ENCODE assay signal across 8 mouse cellular contexts in the genomic region with DNA sequence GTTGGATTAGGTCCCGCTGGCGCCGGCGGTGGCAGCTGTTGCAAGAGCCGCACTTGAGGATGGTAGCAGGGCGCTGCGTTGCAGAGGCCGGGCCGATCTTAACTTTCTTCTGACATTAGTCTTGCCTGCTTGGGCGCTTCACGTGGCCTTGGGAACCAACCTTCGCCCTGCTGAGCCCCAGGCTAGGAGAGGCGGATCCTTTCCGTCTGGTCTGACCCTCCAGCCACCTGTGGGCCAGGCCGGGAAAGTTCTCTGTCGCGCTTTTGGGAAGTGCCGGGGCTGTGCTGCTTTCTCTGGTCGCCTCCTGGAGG. TPM values are rescaled to one million over a fixed set of nuclear protein-coding genes. Genes with fewer than 3 reads are reported as not detected.
DNase-seq lines count a peak whose midpoint lies in the region; ATAC-seq and TF ChIP-seq lines count a peak whose summit lies in the region.

A gene (minus strand): TSS at position 223 of the 311 bp plus-strand sequence.

- H3K4me3 ChIP-seq in embryonic facial prominence, embryonic 10.5 days, result peak within 1 kb of the TSS; percentile 62
- peak within 1 kb of the TSS; percentile 31 for H3K4me3 ChIP-seq in kidney, adult 2 months (ENCODE audit: insufficient read depth, low read depth, low read length)
- H3K4me3 ChIP-seq in lung, embryonic 16.5 days (ENCODE audit: low read length), result peak within 1 kb of the TSS; percentile 45

- peaks cover 10% of the 10 kb centered on the region for H3K4me1 ChIP-seq in embryonic facial prominence, embryonic 10.5 days
- H3K4me1 ChIP-seq in kidney, adult 2 months (ENCODE audit: control insufficient read depth, insufficient read depth, low read length), result no peaks in the 10 kb centered on the region
- H3K4me1 ChIP-seq in lung, embryonic 16.5 days (replicated peaks; ENCODE audit: control insufficient read depth, insufficient read depth, low read length), result peaks cover 14% of the 10 kb centered on the region

- ATAC-seq in lung, embryonic 16.5 days (ENCODE audit: low read depth), result peak; percentile 68
- no peak for ATAC-seq in frontal cortex, adult (ENCODE audit: low TSS enrichment)

- under 1% methylated on average over 19 of the region's 19 CpGs for WGBS in embryonic facial prominence, embryonic 10.5 days
- WGBS in kidney, adult 2 months, result 5% methylated on average over 19 of the region's 19 CpGs
- 3% methylated on average over 19 of the region's 19 CpGs for WGBS in lung, embryonic 16.5 days

- H3K27ac ChIP-seq in embryonic facial prominence, embryonic 10.5 days (replicated peaks), result no peak within 1 kb of the TSS; the same call in 1 of the 2 replicates
- no peak within 1 kb of the TSS for H3K27ac ChIP-seq in kidney, adult 2 months (ENCODE audit: insufficient read depth, low read depth, low read length)
- no peak within 1 kb of the TSS for H3K27ac ChIP-seq in lung, embryonic 16.5 days (ENCODE audit: low read length)

- TF ChIP-seq POLR2A in kidney, adult 2 months (IDR thresholded peaks at IDR 0.05; ENCODE audit: low read depth, low read length), result no peak

- H3K4me2 ChIP-seq in lung, embryonic 16.5 days (ENCODE audit: low read depth, low read length), result peak within 1 kb of the TSS; percentile 76

- peak; percentile 85 to 96 for DNase-seq in adrenal gland, adult (ENCODE audit: inconsistent age in 2 of 2, low spot score in 1 of 2)
- DNase-seq in embryonic facial prominence, embryonic 10.5 days (ENCODE audit: low spot score), result peak; percentile 59
- peak; percentile 48 for DNase-seq in heart, adult 8-10 months (ENCODE audit: low spot score)
- DNase-seq in kidney, adult 2 months, result peak; percentile 83
- DNase-seq in ovary, postnatal 10 days (ENCODE audit: low spot score), result peak; percentile 23
- DNase-seq in left cerebral cortex, adult 18-20 months (ENCODE audit: low spot score in 2 of 2), result no peak

- peaks cover 48% of the 10 kb centered on the region for H3K27me3 ChIP-seq in embryonic facial prominence, embryonic 10.5 days (replicated peaks; ENCODE audit: low read depth, poor library complexity, severe bottlenecking)
- H3K27me3 ChIP-seq in kidney, adult 2 months (replicated peaks; ENCODE audit: control insufficient read depth, insufficient read depth, low read length), result no peaks in the 10 kb centered on the region
- peaks cover 19% of the 10 kb centered on the region for H3K27me3 ChIP-seq in lung, embryonic 16.5 days (ENCODE audit: control insufficient read depth, insufficient read depth, low read depth, low read length)

- no peak for TF ChIP-seq CTCF in kidney, adult 2 months (conservative IDR thresholded peaks at IDR 0.05; ENCODE audit: insufficient read depth, insufficient read length, low read depth, low read length)

- peak within 1 kb of the TSS; percentile 55 for H3K9ac ChIP-seq in lung, embryonic 16.5 days (ENCODE audit: low read length)

- H3K9me3 ChIP-seq in embryonic facial prominence, embryonic 10.5 days, result no peaks in the 10 kb centered on the region
- no peaks in the 10 kb centered on the region for H3K9me3 ChIP-seq in lung, embryonic 16.5 days (ENCODE audit: control insufficient read depth, low read length)

- no peaks in the 10 kb centered on the region for H3K36me3 ChIP-seq in embryonic facial prominence, embryonic 10.5 days (replicated peaks)
- no peaks in the 10 kb centered on the region for H3K36me3 ChIP-seq in kidney, adult 2 months (ENCODE audit: control insufficient read depth, insufficient read depth, low read length)
- no peaks in the 10 kb centered on the region for H3K36me3 ChIP-seq in lung, embryonic 16.5 days (ENCODE audit: control insufficient read depth, insufficient read depth, low read length)

RNA-seq across cellular contexts. Expression of the gene that starts here (rescaled TPM):
- polyA plus RNA-seq in embryonic facial prominence, embryonic 10.5 days (2016; fragmentation: Nextera tagmentation; extraction: Ambion mirVana), result 1.9 and 2.6 TPM in 2 replicates
- 10 to 100 TPM; 48.8 to 54.9 (median 52.8) TPM for total RNA-seq in heart, adult 8-10 months (2022)
- polyA plus RNA-seq in kidney, adult 2 months (2012; rRNA removed), result 16.7 and 22.8 TPM in 2 replicates
- 5.8 TPM in 2 replicates for polyA plus RNA-seq in lung, embryonic 16.5 days (2015; fragmentation: Nextera tagmentation; extraction: Ambion mirVana)
- under 1 TPM; 0.16 to 0.65 TPM for total RNA-seq in left cerebral cortex, adult 18-20 months (2021)

Comparison
In these comparisons a context has a peak if more than half of its experiments do, and no peak if none do; other contexts are left out.
1. RNA of the gene that starts here (total RNA-seq): 48.8 to 54.9 TPM in heart, adult 8-10 months; 0.16 to 0.65 TPM in left cerebral cortex, adult 18-20 months; every median in the first group is over 10 times any median in the second.
2. DNase-seq: peak in adrenal gland, adult (2 of 2), embryonic facial prominence, embryonic 10.5 days (single experiment), heart, adult 8-10 months (single experiment), kidney, adult 2 months (single experiment) and ovary, postnatal 10 days (single experiment); none in left cerebral cortex, adult 18-20 months (0 of 2).
3. Peak in every context shown above with its lines, with median percentiles within 50 percentile points of each other: H3K4me3 ChIP-seq.